Mouse (Mus musculus) liver, adult 2 months (tissue): ENCODE data around the gene Mxra8. TPM values are rescaled to one million over a fixed set of nuclear protein-coding genes. Genes with fewer than 3 reads are reported as not detected.

Experiments used
- DNase-seq: peaks from one replicate; pipeline ENCODE4 v3.0.0-alpha.2; 2011; ENCODE audit warnings: low read depth, low spot score; ENCODE audit errors: extremely low read depth
- H3K27ac ChIP-seq: fragments of 200-500 bp; replicated peaks from 2 replicates; pipeline ENCODE4 v1.5.1; 2012; ENCODE audit warnings: low read depth, mild to moderate bottlenecking, control low read depth, inconsistent platforms, low read length; ENCODE audit not compliant: insufficient read depth
- H3K27me3 ChIP-seq: fragments of 200-500 bp; 2 replicates; pipeline ENCODE4 v1.6.1; 2012; ENCODE audit warnings: mild to moderate bottlenecking, moderate library complexity, low read length, inconsistent platforms; ENCODE audit not compliant: control insufficient read depth, insufficient read depth
- H3K36me3 ChIP-seq: fragments of 200-500 bp; 2 replicates; pipeline ENCODE4 v1.6.1; 2012; ENCODE audit warnings: low read length, inconsistent platforms; ENCODE audit not compliant: control insufficient read depth, insufficient read depth
- H3K4me1 ChIP-seq: fragments of 200-500 bp; 2 replicates; pipeline ENCODE4 v1.6.1; 2011; ENCODE audit warnings: low read length; ENCODE audit not compliant: control insufficient read depth, insufficient read depth
- H3K4me3 ChIP-seq: fragments of 200-500 bp; 2 replicates; pipeline ENCODE4 v1.5.1; 2011; ENCODE audit warnings: low read depth, mild to moderate bottlenecking, control low read depth, low read length, moderate library complexity; ENCODE audit not compliant: insufficient read depth
- H3K79me2 ChIP-seq: fragments of 200-500 bp; 2 replicates; pipeline ENCODE4 v1.6.1; 2012; ENCODE audit warnings: inconsistent platforms, mild to moderate bottlenecking, low read length, moderate library complexity; ENCODE audit not compliant: control insufficient read depth, insufficient read depth
- H3K9ac ChIP-seq: fragments of 200-500 bp; 2 replicates; pipeline ENCODE4 v1.6.1; 2012; ENCODE audit warnings: low read depth, mild to moderate bottlenecking, control low read depth, inconsistent platforms, low read length
- CTCF ChIP-seq: fragments of 200-500 bp; IDR thresholded peaks from 2 replicates; pipeline ENCODE4 v1.5.1; 2011; ENCODE audit warnings: low read depth, low read length, control low read depth
- POLR2A ChIP-seq: fragments of 200-500 bp; IDR thresholded peaks from 2 replicates; pipeline ENCODE4 v1.6.1; 2011; ENCODE audit warnings: low read length, control low read depth; ENCODE audit not compliant: insufficient read depth; ENCODE audit errors: extremely low read depth
- WGBS: fragments of 180-500 bp; shearing (Covaris S2); methylation state at CpG from one replicate; pipeline ENCODE4 v1.1.7; 2018; 5-methylcytosine and 5-hydroxymethylcytosine counted together
- polyA plus RNA-seq: library from polyadenylated mRNA; depleted of rRNA; stranded (reverse); fragments of >200 nt; gene quantifications from 2 replicates; pipeline ENCODE4 v1.2.3, GENCODE M21; 2012
- total RNA-seq: library from RNA; depleted of rRNA; stranded (reverse); fragments of >200 nt; gene quantifications from 2 replicates; pipeline ENCODE4 v1.2.3, GENCODE M21; 2014

Gene Mxra8
- total and polyA plus RNA-seq, 2 experiments, result 8.8 to 15.4 TPM

DNA sequence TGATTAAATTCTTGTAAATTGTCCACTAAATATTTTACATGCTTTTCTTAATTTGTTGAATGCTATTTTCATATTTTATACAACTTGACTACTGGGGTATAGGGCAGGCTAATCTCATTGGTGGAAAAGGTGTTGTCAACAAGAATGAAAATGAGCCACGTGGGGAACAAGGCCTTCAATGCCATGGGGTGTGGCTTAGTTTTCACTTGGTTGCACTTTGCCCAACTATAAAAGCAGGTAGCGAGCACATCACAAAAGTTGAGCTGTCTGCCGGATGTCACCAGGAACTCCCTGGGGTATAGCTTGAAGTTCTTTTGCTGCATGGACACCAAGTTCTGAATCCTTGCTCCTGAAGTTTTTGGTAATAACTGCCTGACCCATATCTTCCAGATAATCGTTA is 21.9 kb upstream of the Mxra8 start:
- Histone ChIP-seq H3K27me3 (no peaks in the 10 kb centered on the region), H3K4me1 (peaks cover 9% of the 10 kb centered on the region; the same call in 1 of the 2 replicates), H3K4me3 (no peak overlapping the region), H3K36me3 (peaks cover 76% of the 10 kb centered on the region), H3K9ac (no peak overlapping the region), H3K79me2 (peaks cover 16% of the 10 kb centered on the region; the same call in 1 of the 2 replicates), H3K27ac (no peak overlapping the region)
- TF ChIP-seq POLR2A (no peak), CTCF (no peak)
- WGBS, result 55% methylated on average over 4 of the region's 4 CpGs
- DNase-seq, result no peak

DNA sequence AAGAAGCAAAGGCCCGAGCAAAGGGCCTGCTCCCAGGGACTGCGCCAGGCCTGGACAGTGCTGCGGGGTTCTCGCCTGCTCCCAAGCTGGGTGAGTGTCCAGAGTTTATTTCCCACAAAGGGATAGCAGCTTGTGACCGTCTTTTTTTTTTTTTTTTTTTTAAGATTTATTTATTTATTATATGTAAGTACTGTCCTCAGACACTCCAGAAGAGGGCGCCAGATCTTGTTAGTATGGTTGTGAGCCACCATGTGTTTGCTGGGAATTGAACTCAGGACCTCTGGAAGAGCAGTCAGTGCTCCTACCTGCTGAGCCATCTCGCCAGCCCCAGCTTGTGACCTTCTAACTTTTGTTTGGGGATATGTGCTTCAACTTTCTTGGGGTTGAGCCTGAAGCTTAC is 18.5 kb upstream of the Mxra8 start:
- 74% methylated on average over 7 of the region's 7 CpGs for WGBS
- Histone ChIP-seq H3K27me3 (no peaks in the 10 kb centered on the region), H3K9ac (no peak overlapping the region), H3K79me2 (no peaks in the 10 kb centered on the region; the same call in 1 of the 2 replicates), H3K4me3 (no peak overlapping the region), H3K27ac (no peak overlapping the region), H3K36me3 (peaks cover 87% of the 10 kb centered on the region), H3K4me1 (no peaks in the 10 kb centered on the region)
- no peak for TF ChIP-seq POLR2A
- TF ChIP-seq CTCF, result peak; percentile 13; the same call in 1 of the 2 replicates
- no peak for DNase-seq

DNA sequence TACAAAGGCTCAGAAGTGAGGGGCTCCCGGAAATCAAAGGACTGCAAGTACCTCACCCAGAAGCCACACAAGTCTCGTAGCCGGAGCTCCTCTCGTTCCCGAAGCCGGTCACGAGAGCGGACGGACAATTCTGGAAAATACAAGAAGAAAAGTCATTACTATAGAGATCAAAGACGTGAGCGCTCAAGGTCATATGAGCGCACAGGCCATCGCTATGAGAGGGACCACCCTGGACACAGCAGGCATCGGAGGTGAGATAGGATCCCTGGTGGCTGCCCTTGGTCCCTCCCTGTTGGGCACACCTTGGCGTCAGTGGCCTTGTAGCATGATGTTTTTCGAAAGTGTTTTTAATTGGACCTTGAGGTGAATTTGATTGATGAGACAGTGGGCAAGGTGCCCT is 16.0 kb upstream of the Mxra8 start:
- TF ChIP-seq CTCF, result no peak
- no peak for TF ChIP-seq POLR2A
- Histone ChIP-seq H3K9ac (no peak overlapping the region), H3K27ac (no peak overlapping the region), H3K36me3 (peaks cover 73% of the 10 kb centered on the region), H3K4me3 (no peak overlapping the region), H3K4me1 (no peaks in the 10 kb centered on the region), H3K27me3 (no peaks in the 10 kb centered on the region), H3K79me2 (no peaks in the 10 kb centered on the region)
- DNase-seq, result no peak
- WGBS, result 93% methylated on average over 16 of the region's 16 CpGs

DNA sequence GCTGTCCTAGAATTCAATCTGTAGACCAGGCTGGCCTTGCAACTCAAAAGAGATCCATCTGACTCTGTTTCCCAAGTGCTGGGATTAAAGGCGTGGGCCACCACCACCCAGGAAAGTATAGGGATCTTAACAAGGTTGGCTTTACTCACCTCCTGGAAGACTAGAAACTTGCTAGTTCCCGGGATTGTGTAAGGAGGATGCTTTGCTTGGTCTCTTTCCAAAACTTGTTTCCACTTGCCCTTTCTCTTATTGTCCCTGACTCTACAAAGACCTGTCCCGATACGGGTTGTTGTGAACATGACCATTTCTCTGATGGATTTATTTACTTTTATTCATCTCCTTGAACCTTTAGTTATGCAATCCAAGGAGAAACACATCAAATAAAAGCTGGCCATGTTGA is 9.6 kb upstream of the Mxra8 start:
- Histone ChIP-seq H3K79me2 (peaks cover 8% of the 10 kb centered on the region; the same call in 1 of the 2 replicates), H3K9ac (no peak overlapping the region), H3K27ac (no peak overlapping the region), H3K27me3 (no peaks in the 10 kb centered on the region), H3K4me1 (peaks cover 18% of the 10 kb centered on the region), H3K4me3 (no peak overlapping the region), H3K36me3 (peaks cover 16% of the 10 kb centered on the region)
- TF ChIP-seq CTCF, result no peak
- TF ChIP-seq POLR2A, result no peak
- no peak for DNase-seq
- 86% methylated on average over 4 of the region's 4 CpGs for WGBS

DNA sequence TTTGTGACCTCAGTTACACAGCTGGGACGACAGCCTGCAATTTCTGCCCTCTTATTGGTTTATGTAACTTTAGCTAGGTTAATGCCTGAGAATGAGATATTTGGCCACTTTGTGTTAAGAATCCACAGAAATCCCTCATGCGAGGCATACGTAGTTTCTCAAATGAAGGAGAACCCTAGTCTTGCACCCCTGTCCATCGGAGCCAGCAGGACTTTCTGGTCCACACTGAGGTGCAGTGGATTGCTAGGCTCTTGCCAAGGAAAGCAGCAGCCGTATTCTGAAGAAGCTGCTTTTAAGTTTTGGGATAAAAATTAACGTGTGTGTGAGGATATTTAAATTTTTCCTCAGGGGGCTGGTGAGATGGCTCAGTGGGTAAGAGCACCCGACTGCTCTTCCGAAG is 8.9 kb upstream of the Mxra8 start:
- DNase-seq, result no peak
- Histone ChIP-seq H3K4me3 (no peak overlapping the region), H3K79me2 (peaks cover 8% of the 10 kb centered on the region; the same call in 1 of the 2 replicates), H3K27me3 (no peaks in the 10 kb centered on the region), H3K4me1 (peaks cover 18% of the 10 kb centered on the region), H3K27ac (no peak overlapping the region; the same call in 1 of the 2 replicates), H3K9ac (no peak overlapping the region), H3K36me3 (peaks cover 10% of the 10 kb centered on the region)
- no peak for TF ChIP-seq POLR2A
- WGBS, result 50% methylated on average over 8 of the region's 8 CpGs

DNA sequence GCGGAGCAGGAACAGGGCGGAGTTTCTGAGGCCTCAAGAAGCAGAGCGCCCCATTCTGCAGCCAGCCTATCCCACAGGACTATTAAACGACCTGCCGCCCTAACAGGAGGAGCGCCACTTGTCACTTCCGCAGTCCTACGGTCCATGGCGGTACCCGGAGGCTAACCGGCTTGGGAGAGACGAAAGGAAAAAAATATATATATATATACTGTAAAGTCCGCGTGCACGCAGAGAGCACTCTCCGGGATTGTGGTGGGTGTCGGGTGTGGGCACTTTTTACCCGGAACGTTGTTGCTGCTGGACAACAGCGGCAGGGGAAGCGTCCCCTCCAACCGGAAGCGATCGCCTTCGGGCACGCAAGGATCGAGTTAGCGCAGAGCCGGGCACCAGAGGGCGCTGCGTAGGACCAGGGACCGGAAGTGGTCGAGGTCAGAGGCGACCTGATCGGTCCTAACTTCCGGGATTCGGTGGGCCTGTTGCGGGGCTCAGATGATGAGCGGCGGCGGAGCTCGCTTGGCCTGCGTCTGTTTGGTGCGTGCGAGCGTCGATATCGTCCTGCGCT is 8.2 kb upstream of the Mxra8 start, which contains the start of gene Aurkaip1:
Gene Aurkaip1, plus strand, starts transcription at position 68 of the 562 bp plus-strand sequence.
- Histone ChIP-seq H3K9ac (peak within 1 kb of the TSS; percentile 94), H3K27ac (peak within 1 kb of the TSS; percentile 76), H3K36me3 (peaks cover 9% of the 10 kb centered on the region), H3K4me1 (peaks cover 18% of the 10 kb centered on the region), H3K4me3 (peak within 1 kb of the TSS; percentile 92), H3K79me2 (peaks cover 8% of the 10 kb centered on the region; the same call in 1 of the 2 replicates), H3K27me3 (no peaks in the 10 kb centered on the region)
- DNase-seq, result peak; percentile 88
- under 1% methylated on average over 49 of the region's 49 CpGs for WGBS
- peak; percentile 73 for TF ChIP-seq POLR2A
- peak; percentile 87 for TF ChIP-seq CTCF
